Comparison of ENCODE assay signal across 8 mouse cellular contexts in the genomic region with DNA sequence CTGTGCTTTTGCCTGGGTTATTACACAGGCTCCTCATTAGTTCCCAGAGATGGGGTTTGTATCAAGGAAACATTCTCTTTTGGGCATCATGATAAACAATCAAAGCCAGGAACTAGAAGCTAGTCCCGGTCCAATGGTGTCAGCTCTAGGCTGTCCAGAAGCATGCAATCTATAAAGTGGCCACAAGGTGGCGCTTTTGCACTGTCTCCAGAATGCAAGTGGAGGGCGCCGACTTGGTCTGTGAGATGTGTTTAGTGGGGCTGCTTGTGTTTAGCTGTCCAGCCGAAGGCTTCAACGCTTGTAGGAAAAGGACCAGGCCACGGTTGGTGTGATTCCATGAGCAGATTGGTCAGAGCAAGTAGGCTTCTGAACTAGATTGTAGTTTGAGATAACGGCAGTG. TPM values are rescaled to one million over a fixed set of nuclear protein-coding genes. Genes with fewer than 3 reads are reported as not detected.
A peak's percentile ranks its signal among the peaks of the same experiment; 100 is the strongest.
DNase-seq lines count a peak whose midpoint lies in the region; ATAC-seq and TF ChIP-seq lines count a peak whose summit lies in the region.

No protein-coding gene starts in this region.

- no peak overlapping the region for H3K4me2 ChIP-seq in heart, embryonic 12.5 days
- H3K4me2 ChIP-seq in limb, embryonic 12.5 days, result no peak overlapping the region
- H3K4me2 ChIP-seq in stomach, embryonic 15.5 days, result no peak overlapping the region

- no peaks in the 10 kb centered on the region for H3K27me3 ChIP-seq in heart, adult 2 months (ENCODE audit: control insufficient read depth, insufficient read depth, low read length)
- peaks cover 29% of the 10 kb centered on the region; the same call in 1 of the 2 replicates for H3K27me3 ChIP-seq in heart, embryonic 12.5 days (replicated peaks)
- 0 out of 2 replicates have a peak, but pooled peaks cover 4% of the 10 kb centered on the region for H3K27me3 ChIP-seq in limb, embryonic 12.5 days
- no peaks in the 10 kb centered on the region for H3K27me3 ChIP-seq in stomach, embryonic 15.5 days (replicated peaks)

- TF ChIP-seq CTCF in heart, adult 2 months (IDR thresholded peaks at IDR 0.05), result peak; percentile 98

- no peak for TF ChIP-seq POLR2A in heart, adult 2 months (IDR thresholded peaks at IDR 0.05; ENCODE audit: insufficient read depth, low read depth, low read length)

- H3K9me3 ChIP-seq in heart, embryonic 12.5 days (replicated peaks), result no peaks in the 10 kb centered on the region
- H3K9me3 ChIP-seq in limb, embryonic 12.5 days, result no peaks in the 10 kb centered on the region
- H3K9me3 ChIP-seq in stomach, embryonic 15.5 days, result no peaks in the 10 kb centered on the region

- H3K4me1 ChIP-seq in heart, adult 2 months (ENCODE audit: control insufficient read depth, insufficient read depth, low read length), result no peaks in the 10 kb centered on the region
- H3K4me1 ChIP-seq in heart, embryonic 12.5 days (replicated peaks), result no peaks in the 10 kb centered on the region
- no peaks in the 10 kb centered on the region for H3K4me1 ChIP-seq in limb, embryonic 12.5 days (replicated peaks)
- H3K4me1 ChIP-seq in stomach, embryonic 15.5 days, result no peaks in the 10 kb centered on the region

- 0 out of 2 replicates have a peak, but pooled peaks have one; percentile 60 for TF ChIP-seq EP300 in heart, adult 2 months (IDR thresholded peaks at IDR 0.05; ENCODE audit: insufficient read depth, low read depth, low read length)

- H3K79me2 ChIP-seq in heart, adult 2 months (replicated peaks; ENCODE audit: control insufficient read depth, insufficient read depth, low read length), result no peaks in the 10 kb centered on the region

- no peak overlapping the region for H3K4me3 ChIP-seq in heart, adult 2 months
- no peak overlapping the region for H3K4me3 ChIP-seq in heart, embryonic 12.5 days
- no peak overlapping the region for H3K4me3 ChIP-seq in limb, embryonic 12.5 days (replicated peaks)
- no peak overlapping the region for H3K4me3 ChIP-seq in stomach, embryonic 15.5 days (replicated peaks)

- DNase-seq in heart, adult 2 months, result peak; percentile 56 to 79
- DNase-seq in embryo, embryonic 11 days, result peak; percentile 90
- DNase-seq in gastrocnemius, postnatal 36 days, result peak; percentile 74 to 77
- peak; percentile 79 for DNase-seq in kidney, adult 9 months
- DNase-seq in natural killer cell, adult 2 months (ENCODE audit: low spot score in 2 of 2), result peak; percentile 17 to 44

- no peak overlapping the region for H3K9ac ChIP-seq in heart, adult 2 months (ENCODE audit: low read depth, low read length)
- H3K9ac ChIP-seq in heart, embryonic 12.5 days, result no peak overlapping the region
- H3K9ac ChIP-seq in limb, embryonic 12.5 days (replicated peaks), result no peak overlapping the region
- no peak overlapping the region for H3K9ac ChIP-seq in stomach, embryonic 15.5 days

- ATAC-seq in heart, embryonic 12.5 days (ENCODE audit: insufficient number of reproducible peaks, low FRiP score), result no peak
- peak; percentile 75; the same call in 1 of the 2 replicates for ATAC-seq in limb, embryonic 12.5 days (ENCODE audit: insufficient number of reproducible peaks, insufficient read depth, low FRiP score, low TSS enrichment, low read depth)
- ATAC-seq in stomach, embryonic 15.5 days (ENCODE audit: insufficient read depth, low FRiP score, low read depth), result peak; percentile 70; the same call in 1 of the 2 replicates

- intact Hi-C loops in heart, adult 2 months (cut with DNase I), result loop anchor here (1.0 kb wide), 2 partner anchors 143 to 150 kb away; no protein-coding TSS in a partner anchor
- intact Hi-C loops in gastrocnemius, postnatal 36 days (cut with DNase I), result loop anchor here (2.0 kb wide), 1 partner anchor 143 kb away; no protein-coding TSS in a partner anchor

- no peaks in the 10 kb centered on the region for H3K36me3 ChIP-seq in heart, adult 2 months (ENCODE audit: control insufficient read depth, insufficient read depth, low read length)
- H3K36me3 ChIP-seq in heart, embryonic 12.5 days, result no peaks in the 10 kb centered on the region
- no peaks in the 10 kb centered on the region for H3K36me3 ChIP-seq in limb, embryonic 12.5 days
- no peaks in the 10 kb centered on the region for H3K36me3 ChIP-seq in stomach, embryonic 15.5 days

- 20% methylated on average over 8 of the region's 8 CpGs for WGBS in heart, adult 2 months
- WGBS in heart, embryonic 12.5 days, result 20% methylated on average over 8 of the region's 8 CpGs
- 11% methylated on average over 8 of the region's 8 CpGs for WGBS in limb, embryonic 12.5 days
- WGBS in stomach, embryonic 15.5 days, result 15% methylated on average over 8 of the region's 8 CpGs

- H3K27ac ChIP-seq in heart, adult 2 months, result no peak overlapping the region
- no peak overlapping the region for H3K27ac ChIP-seq in heart, embryonic 12.5 days (ENCODE audit: poor library complexity, severe bottlenecking)
- no peak overlapping the region for H3K27ac ChIP-seq in limb, embryonic 12.5 days
- no peak overlapping the region for H3K27ac ChIP-seq in stomach, embryonic 15.5 days

RNA-seq across cellular contexts. Expression of a gene that starts 16.9 kb away (rescaled TPM):
- 1 to 10 TPM; 5.5 to 6.2 TPM for total RNA-seq in heart, adult 2 months (2021)
- 15.7 and 22.1 TPM in 2 replicates for polyA plus RNA-seq in heart, adult 2 months (2012; rRNA removed)
- polyA plus RNA-seq in heart, embryonic 12.5 days (2016; fragmentation: Nextera tagmentation; extraction: Ambion mirVana), result 1.4 and 1.6 TPM in 2 replicates
- total RNA-seq in gastrocnemius, postnatal 36 days (2021), result 10 to 100 TPM; 43.4 to 63.2 TPM
- 342 and 397 TPM in 2 replicates for polyA plus RNA-seq in limb, embryonic 12.5 days (2016; fragmentation: Nextera tagmentation; extraction: Ambion mirVana)
- polyA plus RNA-seq in stomach, embryonic 15.5 days (2015; fragmentation: Nextera tagmentation; extraction: Ambion mirVana), result 12.4 and 13.7 TPM in 2 replicates

RNA-seq across cellular contexts. Expression of a gene that starts 27.5 kb away (rescaled TPM):
- total RNA-seq in heart, adult 2 months (2021), result not detected
- polyA plus RNA-seq in heart, adult 2 months (2012; rRNA removed), result not detected in 2 replicates
- not detected in 2 replicates for polyA plus RNA-seq in heart, embryonic 12.5 days (2016; fragmentation: Nextera tagmentation; extraction: Ambion mirVana)
- not detected for total RNA-seq in gastrocnemius, postnatal 36 days (2021)
- not detected in 2 replicates for polyA plus RNA-seq in limb, embryonic 12.5 days (2016; fragmentation: Nextera tagmentation; extraction: Ambion mirVana)
- not detected in 2 replicates for polyA plus RNA-seq in stomach, embryonic 15.5 days (2015; fragmentation: Nextera tagmentation; extraction: Ambion mirVana)

Comparison
In these comparisons a context has a peak if more than half of its experiments do, and no peak if none do; other contexts are left out.
1. DNase-seq: peak in every context shown above with its lines; median percentile 90 in embryo, embryonic 11 days; 79 in kidney, adult 9 months; 76 in gastrocnemius, postnatal 36 days; 68 in heart, adult 2 months; 30 in natural killer cell, adult 2 months.
2. RNA of a gene that starts 16.9 kb away (polyA plus RNA-seq): 342 to 397 TPM in limb, embryonic 12.5 days; 15.7 to 22.1 TPM in heart, adult 2 months, 12.4 to 13.7 TPM in stomach, embryonic 15.5 days and 1.4 to 1.6 TPM in heart, embryonic 12.5 days; every median in the first group is over 10 times any median in the second.